4 mouse cellular contexts compared by ENCODE assay signal in genomic region chr9:108752142-108752920, GRCm38 (mm10).
"Had no signal": no experiment of that assay in that cellular context is flagged by ENCODE, and none has a peak within 500 bp of the region (broad histone marks: within the 10 kb centered on the region; RNA-seq: fewer than 3 reads in every experiment).

No protein-coding gene starts in this region.

- H3K4me2 ChIP-seq: liver, embryonic 13.5 days; midbrain, embryonic 12.5 days; neural tube, embryonic 12.5 days; neural tube, embryonic 15.5 days had no signal

- H3K4me3 ChIP-seq: liver, embryonic 13.5 days; midbrain, embryonic 12.5 days; neural tube, embryonic 12.5 days; neural tube, embryonic 15.5 days had no signal

- H3K9me3 ChIP-seq: liver, embryonic 13.5 days; midbrain, embryonic 12.5 days; neural tube, embryonic 12.5 days; neural tube, embryonic 15.5 days had no signal

- H3K4me1 ChIP-seq: neural tube, embryonic 12.5 days; neural tube, embryonic 15.5 days had no signal

- H3K27ac ChIP-seq: liver, embryonic 13.5 days; midbrain, embryonic 12.5 days; neural tube, embryonic 12.5 days; neural tube, embryonic 15.5 days had no signal

- DNase-seq: liver, embryonic 13.5 days had no signal

- H3K27me3 ChIP-seq: liver, embryonic 13.5 days; midbrain, embryonic 12.5 days; neural tube, embryonic 12.5 days; neural tube, embryonic 15.5 days had no signal

- H3K9ac ChIP-seq: liver, embryonic 13.5 days; midbrain, embryonic 12.5 days; neural tube, embryonic 12.5 days; neural tube, embryonic 15.5 days had no signal
